Mouse (Mus musculus) regulatory T cell (primary cell): ENCODE measurements around the gene Unc119b.

ENCODE experiments used
- in situ Hi-C: fragments of 300-600 bp; cut with MboI, MseI; formaldehyde crosslinking; loops from one replicate; pipeline ENCODE4 v1.15.1; 2025; ENCODE audit warnings: high pct_unique_total_duplicates

The Unc119b gene

DNA sequence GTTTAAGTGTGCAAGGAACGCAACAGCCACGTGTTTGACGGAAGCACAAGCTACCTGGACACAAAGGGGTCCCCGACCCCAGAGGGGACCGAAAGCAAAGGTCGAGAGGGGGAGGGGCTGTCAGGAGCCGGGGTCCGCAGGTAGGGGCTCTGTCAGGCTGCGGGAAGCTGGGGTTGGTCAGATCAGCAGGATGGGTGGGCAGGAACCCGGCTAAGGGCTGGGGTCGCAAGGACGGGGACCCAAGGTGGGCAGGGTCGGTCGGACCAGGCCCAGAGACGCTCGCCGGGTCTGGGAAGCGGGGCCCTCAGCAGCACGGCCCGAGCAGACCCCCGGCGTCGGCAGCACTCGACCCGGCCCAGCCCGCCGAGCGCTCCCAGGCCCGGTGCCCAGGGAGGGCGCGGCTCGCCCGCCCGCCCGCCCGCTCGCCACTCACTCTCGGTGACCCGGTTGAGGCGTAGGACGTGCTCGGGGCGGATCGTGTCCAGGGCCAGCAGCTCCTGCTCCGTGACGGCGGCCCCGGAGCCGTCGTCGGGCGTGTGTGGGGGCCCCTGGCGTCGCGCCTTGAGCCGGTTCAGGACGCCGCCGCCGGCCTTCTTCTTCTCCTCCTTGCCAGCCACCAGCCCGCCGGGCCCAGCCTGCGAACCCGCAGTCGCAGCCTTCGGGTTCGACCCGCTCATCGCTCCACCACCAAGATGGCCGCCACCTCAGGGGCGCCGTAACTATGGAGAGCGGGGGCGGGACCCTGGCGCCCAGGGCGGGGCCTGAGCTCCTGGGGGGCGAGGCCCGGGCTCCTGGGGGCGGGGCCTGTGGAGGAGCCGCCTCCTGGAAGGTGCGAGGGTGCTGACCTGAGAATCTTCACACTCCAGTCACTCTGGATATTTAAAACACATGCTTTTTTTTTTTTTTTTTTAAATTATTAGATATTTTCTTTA, at the start of gene Unc119b:
Unc119b (minus strand) TSS at position 742 of the 932 bp plus-strand sequence.
- in situ Hi-C loops: no loop called here

DNA sequence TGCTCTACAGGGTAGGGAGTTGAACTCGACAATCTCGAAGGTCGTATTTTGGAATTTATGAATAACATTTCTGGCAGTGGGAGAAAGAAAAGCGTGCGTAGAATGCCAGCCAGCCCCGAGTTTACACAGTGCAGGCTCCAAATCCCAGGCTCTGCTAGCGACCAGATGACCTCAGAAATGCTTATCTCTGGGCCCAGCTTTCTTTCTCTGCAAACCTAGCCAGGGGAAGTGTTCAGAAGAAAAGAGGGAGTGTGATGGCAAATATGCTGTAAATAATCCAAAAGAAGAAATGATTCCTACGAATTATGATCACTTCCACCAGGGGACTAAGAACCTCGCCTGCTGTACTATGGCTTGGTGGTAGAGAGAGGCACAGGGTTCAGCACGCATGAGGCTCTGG, 48.7 kb upstream of the Unc119b start:
- in situ Hi-C loops: no loop called here

DNA sequence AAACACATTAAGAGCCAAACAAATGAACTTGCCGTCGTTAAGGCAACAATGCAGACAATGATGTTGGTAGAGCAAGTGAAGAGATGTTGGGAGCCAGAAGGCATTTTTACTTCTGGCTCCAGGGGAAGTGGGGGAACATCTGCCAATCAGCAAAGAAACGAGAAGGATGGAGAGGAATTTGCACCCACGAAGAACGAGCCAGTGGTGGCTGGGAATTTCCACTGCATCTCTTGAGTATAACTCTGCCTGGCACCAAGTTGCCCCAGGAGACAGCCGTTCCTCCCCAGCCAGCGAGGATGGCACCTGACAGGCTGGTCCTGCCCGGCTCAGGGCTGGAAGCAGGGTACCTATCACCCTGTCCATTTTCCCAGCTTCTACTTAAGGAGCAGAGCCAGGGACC, 48.1 kb upstream of the Unc119b start:
- in situ Hi-C loops: no loop called here

- in situ Hi-C loops: no loop called here
These were observed 46.6 kb upstream of the Unc119b start for GRCm38 (mm10) chr5:115181248-115181940.

DNA sequence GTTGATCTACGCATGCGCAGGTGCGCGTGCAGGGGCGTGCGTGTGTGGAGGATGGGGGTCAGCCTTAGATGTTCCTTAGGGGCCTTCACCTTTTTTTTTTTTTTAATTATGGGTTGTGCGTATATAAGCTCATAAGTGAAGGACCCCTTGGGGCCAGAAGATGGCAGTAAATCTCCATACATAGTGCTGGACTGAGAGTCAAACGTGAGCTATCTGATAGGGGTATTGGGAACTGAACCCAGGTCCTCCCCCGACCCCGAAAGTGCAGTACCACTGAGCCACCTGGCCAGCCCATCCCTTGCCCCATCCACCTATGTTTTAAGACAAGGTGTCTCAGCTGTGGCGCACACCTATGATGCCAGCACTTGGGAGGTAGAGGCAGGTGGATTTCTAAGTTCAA, 44.8 kb upstream of the Unc119b start:
- in situ Hi-C loops: no loop called here

DNA sequence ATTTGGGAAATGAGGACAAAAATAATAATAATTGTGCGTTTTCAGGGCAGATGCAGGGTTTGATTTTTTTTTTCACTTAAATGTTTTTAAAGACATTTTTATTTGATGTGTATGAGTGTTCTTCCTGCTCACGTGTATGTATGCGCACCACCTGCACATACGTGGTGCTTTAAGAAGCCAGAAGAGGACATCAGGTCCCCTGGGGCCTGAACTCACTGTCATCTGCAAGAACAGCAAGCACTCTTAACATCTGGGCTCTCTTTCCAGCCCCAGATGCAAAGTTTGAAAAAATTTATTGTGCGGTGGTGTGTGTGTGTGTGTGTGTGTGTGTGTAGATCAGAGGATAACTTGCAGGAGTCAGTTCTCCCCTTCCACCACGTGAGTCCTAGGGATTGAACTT, 43.1 kb upstream of the Unc119b start:
- in situ Hi-C loops: no loop called here

- in situ Hi-C loops: no loop called here
These were observed 39.8 kb upstream of the Unc119b start for GRCm38 (mm10) chr5:115174554-115174953.

GRCm38 (mm10) chr5:115170150-115170549, 35.4 kb upstream of the Unc119b start:
- in situ Hi-C loops: no loop called here

GRCm38 (mm10) chr5:115168641-115169415, 34.1 kb upstream of the Unc119b start:
- in situ Hi-C loops: no loop called here

GRCm38 (mm10) chr5:115167396-115167795, 32.6 kb upstream of the Unc119b start:
- in situ Hi-C loops: no loop called here

DNA sequence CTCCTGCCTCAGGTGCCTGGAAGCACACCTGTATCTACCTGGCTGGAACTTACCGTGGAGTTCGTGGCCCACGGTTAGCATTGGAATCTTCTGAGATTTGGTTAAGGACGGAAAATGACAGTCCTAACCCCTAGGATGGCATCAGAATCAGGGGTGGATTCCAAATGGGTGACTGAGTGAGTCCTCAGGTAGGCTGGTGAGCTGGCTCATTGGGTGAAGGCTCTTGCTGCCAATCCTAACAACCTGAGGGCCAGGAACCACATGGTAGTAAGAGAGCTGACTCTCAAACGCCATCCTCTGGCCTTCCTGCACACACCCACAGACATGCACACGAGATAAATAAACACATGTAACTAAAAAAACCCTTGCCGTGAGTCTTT, 32.0 kb upstream of the Unc119b start:
- in situ Hi-C loops: no loop called here

DNA sequence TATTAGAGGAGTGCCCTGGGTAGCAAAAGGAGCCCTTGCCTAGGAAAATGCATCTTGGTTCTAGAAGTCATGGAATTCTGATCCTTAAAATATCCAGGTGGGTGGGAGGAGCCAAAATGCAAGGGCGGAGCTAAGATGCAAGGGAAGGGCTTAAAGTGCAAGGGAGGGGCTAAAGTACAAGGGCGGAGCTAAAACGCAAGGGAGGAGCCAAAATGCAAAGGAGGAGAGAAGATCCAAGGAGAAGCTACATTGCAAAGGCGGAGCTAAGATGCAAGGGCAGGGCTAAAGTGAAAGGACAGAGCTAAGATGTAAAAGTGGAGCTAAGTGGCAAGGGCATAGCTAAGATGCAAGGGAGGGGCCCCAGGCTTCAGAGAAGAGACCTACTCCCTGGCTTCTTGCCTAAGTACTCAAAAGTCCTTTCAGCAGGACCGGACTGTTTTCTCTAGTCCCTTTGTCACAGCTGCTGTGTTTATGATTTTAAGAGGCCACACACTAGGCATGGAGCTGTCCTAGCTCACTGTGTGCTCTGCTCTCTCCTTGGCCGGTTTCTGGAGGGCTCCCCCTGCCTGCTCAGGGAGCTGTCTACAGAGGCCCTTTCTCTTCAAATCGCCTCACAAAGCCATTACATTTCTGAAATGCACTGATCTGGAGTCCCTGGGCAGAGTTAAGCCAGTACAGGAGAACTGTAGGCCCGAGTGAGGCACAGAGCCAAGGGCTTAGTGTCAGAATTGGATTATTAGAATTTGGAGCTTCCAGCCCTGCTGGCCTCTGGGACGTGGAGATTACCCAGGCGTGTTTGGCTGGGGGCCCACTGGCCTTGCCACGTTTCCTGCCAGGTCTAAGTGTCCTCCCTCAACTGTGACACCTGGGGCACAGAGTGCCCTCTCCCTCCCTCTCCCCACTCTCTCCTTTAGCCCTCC, 31.4 kb upstream of the Unc119b start:
- in situ Hi-C loops: no loop called here

GRCm38 (mm10) chr5:115165351-115165750, 30.6 kb upstream of the Unc119b start:
- in situ Hi-C loops: no loop called here

DNA sequence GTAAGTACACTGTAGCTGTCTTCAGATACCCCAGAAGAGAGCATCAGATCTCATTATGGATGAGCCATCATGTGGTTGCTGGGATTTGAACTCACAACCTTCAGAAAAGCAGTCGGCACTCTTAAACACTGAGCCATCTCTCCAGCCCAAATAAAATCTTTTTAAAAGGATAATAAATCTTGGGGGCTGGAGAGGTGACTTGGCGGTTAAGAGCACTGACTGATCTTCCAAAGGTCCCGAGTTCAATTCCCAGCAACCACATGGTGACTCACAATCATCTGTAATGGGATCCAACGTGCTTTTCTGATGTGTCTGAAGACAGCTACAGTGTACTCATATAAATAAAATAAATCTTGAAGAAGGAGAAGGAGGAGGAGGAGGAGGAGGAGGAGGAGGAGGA, 29.7 kb upstream of the Unc119b start:
- in situ Hi-C loops: loop anchor here (5.0 kb wide), 1 partner anchor 37 kb away; no protein-coding TSS in a partner anchor

DNA sequence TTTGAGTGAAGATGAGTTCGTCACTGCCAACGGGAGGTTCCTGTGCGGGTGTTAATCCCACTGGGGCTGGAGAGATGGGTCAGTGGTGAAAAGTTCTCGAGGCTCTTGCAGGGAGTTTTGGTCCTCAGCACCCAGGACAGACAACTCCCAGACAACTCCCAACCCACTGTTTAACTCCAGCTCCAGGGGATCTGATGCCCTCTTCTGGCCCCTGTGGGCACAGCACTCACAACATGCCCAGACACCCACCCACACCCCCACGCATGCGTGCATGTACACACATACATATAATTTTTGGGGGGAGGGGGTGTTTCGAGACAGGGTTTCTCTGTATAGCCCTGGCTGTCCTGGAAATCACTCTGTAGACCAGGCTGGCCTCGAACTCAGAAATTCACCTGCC, 28.8 kb upstream of the Unc119b start:
- in situ Hi-C loops: loop anchor here (5.0 kb wide), 1 partner anchor 36 kb away; no protein-coding TSS in a partner anchor

DNA sequence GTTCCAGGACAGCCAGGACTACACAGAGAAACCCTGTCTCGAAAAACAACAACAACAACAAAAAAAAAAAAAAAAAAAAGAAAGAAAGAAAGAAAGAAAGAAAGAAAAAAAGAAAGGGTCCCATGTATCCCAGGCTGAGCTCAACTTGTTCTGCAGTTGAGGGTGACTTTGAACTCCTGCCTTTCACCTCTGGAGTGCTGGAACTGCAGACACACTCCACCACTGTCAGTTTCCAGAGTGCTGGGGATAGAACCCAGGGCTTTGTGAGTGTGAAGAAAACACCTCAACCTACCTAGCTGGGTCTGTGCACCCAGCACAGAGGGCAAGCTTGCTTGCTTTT, 27.1 kb upstream of the Unc119b start:
- in situ Hi-C loops: loop anchor here (5.0 kb wide), 1 partner anchor 35 kb away; no protein-coding TSS in a partner anchor

- in situ Hi-C loops: loop anchor here (5.0 kb wide), 1 partner anchor 34 kb away; no protein-coding TSS in a partner anchor
These were observed 26.5 kb upstream of the Unc119b start for GRCm38 (mm10) chr5:115161064-115161939.

DNA sequence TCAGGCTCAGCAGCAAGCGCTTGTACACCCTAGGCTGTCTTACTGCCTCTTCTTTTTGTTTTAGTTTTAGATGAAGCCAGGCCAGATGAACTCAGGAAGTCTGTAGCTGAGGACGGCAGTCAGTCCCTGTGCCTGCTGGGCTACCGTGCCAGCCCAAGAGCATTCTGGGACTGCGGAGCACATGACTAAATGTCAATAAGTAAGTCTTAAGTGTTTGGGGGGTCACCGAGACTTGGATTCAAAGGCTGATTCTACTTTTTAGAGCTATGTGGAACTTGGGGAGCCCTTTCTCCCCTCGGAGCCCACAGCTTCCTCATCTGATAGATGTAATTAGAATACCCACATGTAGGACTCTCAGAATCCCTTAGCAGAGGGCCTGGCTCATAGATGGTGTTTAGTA, 25.9 kb upstream of the Unc119b start:
- in situ Hi-C loops: loop anchor here (5.0 kb wide), 1 partner anchor 33 kb away; no protein-coding TSS in a partner anchor

DNA sequence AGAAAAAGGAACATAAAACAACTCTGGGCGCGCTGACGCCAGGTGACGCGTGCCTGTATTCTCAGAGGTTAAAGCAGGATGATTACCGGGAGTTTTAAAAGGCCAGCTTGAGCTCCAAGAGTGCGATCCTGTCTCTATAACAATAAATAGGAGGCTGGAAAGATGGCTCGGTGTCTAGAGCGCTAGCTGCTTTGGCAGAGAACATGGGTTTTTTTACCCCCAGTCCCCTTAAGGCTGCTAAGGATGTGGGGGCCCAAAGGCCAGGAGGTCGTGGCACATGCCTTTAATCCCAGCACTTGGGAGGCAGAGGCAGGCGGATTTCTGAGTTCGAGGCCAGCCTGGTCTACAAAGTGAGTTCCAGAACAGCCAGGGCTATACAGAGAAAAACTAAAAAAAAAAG, 24.4 kb upstream of the Unc119b start:
- in situ Hi-C loops: no loop called here
